Mouse (Mus musculus): ENCODE measurements around the gene Gli3. TPM values are rescaled to one million over a fixed set of nuclear protein-coding genes. Genes with fewer than 3 reads are reported as not detected.

The Gli3 gene
- polyA plus RNA-seq, 1 experiment from 2014 or later: 13.7 TPM

DNA sequence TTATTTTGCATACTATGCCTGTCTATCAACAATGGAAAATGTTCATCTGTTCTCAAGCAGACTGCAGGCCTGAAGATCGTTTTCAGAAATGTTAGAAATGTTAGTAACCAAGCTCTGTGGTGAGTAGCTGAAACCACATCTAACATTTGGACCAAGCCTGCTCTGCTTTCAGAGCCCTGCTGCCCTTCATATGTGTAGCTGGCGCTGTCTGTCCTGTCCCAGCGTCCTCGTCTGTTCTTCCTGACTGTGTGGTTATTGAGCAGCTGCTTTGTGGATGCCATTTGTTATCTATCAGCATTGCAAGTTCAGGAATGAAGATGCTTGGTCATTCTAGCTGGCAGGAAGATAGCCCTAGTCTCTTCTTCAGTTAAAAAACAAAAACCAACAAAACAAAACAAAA, 35.3 kb downstream of the Gli3 start:
- Histone ChIP-seq H3K9me3 (replicated peaks) (no peaks in the 10 kb centered on the region), H3K4me3 (replicated peaks) (no peak overlapping the region), H3K36me3 (peaks cover 4% of the 10 kb centered on the region; the same call in 1 of the 2 replicates), H3K27ac (no peak overlapping the region), H3K27me3 (no peaks in the 10 kb centered on the region), H3K9ac (no peak overlapping the region), H3K4me1 (no peaks in the 10 kb centered on the region), H3K4me2 (no peak overlapping the region)
- ATAC-seq (replicated peaks; ENCODE audit: low FRiP score): no peak
- WGBS: 73% methylated on average over 4 of the region's 4 CpGs

- Histone ChIP-seq H3K36me3 (no peaks in the 10 kb centered on the region), H3K9ac (no peak overlapping the region), H3K4me1 (peaks cover 4% of the 10 kb centered on the region; the same call in 1 of the 2 replicates), H3K4me2 (no peak overlapping the region), H3K27ac (no peak overlapping the region), H3K4me3 (replicated peaks) (no peak overlapping the region), H3K27me3 (no peaks in the 10 kb centered on the region), H3K9me3 (replicated peaks) (no peaks in the 10 kb centered on the region)
- ATAC-seq (replicated peaks; ENCODE audit: low FRiP score): no peak
Observed at GRCm38 (mm10) chr13:15510925-15511324, 47.9 kb downstream of the Gli3 start.

DNA sequence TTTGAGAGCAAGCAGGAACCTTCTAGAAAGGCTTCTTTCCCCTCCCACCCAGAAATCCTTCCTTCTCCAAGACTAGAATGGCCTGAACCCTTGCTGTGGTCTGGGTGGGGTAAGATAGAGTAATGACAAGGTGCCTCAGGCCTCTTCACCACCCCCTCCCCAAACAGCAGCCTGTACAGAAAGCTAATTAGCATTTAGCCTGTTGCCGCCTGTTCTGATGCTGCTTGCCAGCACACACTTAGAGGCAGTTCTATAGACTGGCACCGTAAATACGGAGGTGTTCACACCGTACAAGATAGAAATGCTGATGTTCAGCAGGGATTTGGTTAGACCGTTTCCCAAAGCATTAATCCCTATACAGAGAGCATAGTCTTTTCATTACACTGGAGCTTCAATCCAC, 50.1 kb downstream of the Gli3 start:
- Histone ChIP-seq H3K4me2 (no peak overlapping the region), H3K27ac (no peak overlapping the region), H3K4me3 (replicated peaks) (no peak overlapping the region), H3K9ac (no peak overlapping the region), H3K9me3 (replicated peaks) (no peaks in the 10 kb centered on the region), H3K36me3 (no peaks in the 10 kb centered on the region), H3K27me3 (no peaks in the 10 kb centered on the region), H3K4me1 (peaks cover 4% of the 10 kb centered on the region; the same call in 1 of the 2 replicates)
- WGBS: 86% methylated on average over 5 of the region's 5 CpGs
- ATAC-seq (replicated peaks; ENCODE audit: low FRiP score): no peak

- H3K9me3 ChIP-seq (replicated peaks): no peaks in the 10 kb centered on the region
- no peak overlapping the region for H3K27ac ChIP-seq
- H3K4me1 ChIP-seq: peaks cover 4% of the 10 kb centered on the region; the same call in 1 of the 2 replicates
- H3K27me3 ChIP-seq: no peaks in the 10 kb centered on the region
- no peak for ATAC-seq (replicated peaks; ENCODE audit: low FRiP score)
- 76% methylated on average over 8 of the region's 8 CpGs for WGBS
- H3K9ac ChIP-seq: no peak overlapping the region
- H3K4me3 ChIP-seq (replicated peaks): no peak overlapping the region
- no peak overlapping the region for H3K4me2 ChIP-seq
- H3K36me3 ChIP-seq: no peaks in the 10 kb centered on the region
Observed at GRCm38 (mm10) chr13:15514082-15514481, 51.0 kb downstream of the Gli3 start.

DNA sequence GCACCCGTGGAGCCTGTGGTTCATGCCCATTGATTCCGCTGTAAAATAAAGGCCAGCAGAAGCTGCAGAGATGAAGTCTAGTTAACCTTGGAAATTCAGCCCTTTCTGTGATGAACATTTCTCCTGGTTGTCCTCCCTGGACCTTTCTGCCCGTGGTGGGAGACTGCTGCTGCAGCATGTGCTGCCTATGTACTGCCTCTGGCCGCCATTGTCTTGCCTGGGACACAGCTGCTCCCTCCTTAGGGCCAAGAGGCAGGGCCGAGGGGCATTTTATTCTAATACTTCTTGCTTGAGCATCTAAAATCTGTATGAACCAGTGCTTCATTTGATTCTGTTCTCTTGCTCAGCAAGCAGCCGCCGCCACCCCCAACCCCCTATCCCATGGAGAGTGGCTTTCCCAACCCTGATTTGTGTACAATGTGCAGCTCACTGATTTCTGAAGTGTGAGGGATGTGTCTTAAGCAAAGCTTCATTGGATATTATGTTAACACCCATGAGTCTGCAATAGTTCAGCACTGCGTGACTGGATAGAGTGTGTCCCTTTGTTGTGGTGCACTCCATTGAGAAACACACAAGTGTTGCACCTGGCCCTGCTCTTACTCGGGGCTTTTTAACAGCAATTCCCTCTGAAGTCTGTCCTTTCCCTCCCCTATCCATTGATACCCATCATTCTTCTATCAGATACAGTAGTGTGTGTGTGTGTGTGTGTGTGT, 54.2 kb downstream of the Gli3 start:
- Histone ChIP-seq H3K27ac (no peak overlapping the region), H3K4me2 (no peak overlapping the region), H3K4me3 (replicated peaks) (no peak overlapping the region), H3K27me3 (no peaks in the 10 kb centered on the region), H3K4me1 (peaks cover 7% of the 10 kb centered on the region; the same call in 1 of the 2 replicates), H3K36me3 (no peaks in the 10 kb centered on the region), H3K9ac (no peak overlapping the region), H3K9me3 (replicated peaks) (no peaks in the 10 kb centered on the region)
- ATAC-seq (replicated peaks; ENCODE audit: low FRiP score): no peak
- 88% methylated on average over 9 of the region's 9 CpGs for WGBS

- Histone ChIP-seq H3K4me3 (replicated peaks) (no peak overlapping the region), H3K9ac (no peak overlapping the region), H3K9me3 (replicated peaks) (no peaks in the 10 kb centered on the region), H3K4me2 (no peak overlapping the region), H3K27ac (no peak overlapping the region), H3K36me3 (no peaks in the 10 kb centered on the region), H3K27me3 (no peaks in the 10 kb centered on the region), H3K4me1 (0 out of 2 replicates have a peak, but pooled peaks cover 3% of the 10 kb centered on the region)
- ATAC-seq (replicated peaks; ENCODE audit: low FRiP score): no peak
- 69% methylated on average over 2 of the region's 2 CpGs for WGBS
Observed at GRCm38 (mm10) chr13:15520353-15520752, 57.3 kb downstream of the Gli3 start.

DNA sequence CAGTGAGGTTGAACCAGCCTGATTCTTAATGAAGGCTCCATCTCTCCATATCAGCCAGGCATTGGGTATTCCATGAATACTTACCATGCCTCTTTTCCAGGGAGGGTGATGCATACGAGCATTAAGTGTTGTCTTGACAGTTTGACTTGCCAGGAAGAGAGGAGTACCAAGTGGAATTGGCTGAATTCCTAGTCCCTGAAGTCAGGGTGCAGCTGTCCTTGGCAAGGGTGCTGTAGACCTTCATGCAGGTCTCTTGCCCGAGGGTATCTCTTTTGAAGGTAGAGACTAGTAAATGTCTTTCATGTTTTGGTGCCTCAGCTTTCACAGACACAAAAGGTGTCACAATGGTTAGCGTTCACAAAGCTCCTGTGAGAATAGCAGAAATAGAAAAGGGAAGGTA, 59.1 kb downstream of the Gli3 start:
- Histone ChIP-seq H3K9me3 (replicated peaks) (no peaks in the 10 kb centered on the region), H3K9ac (no peak overlapping the region), H3K27ac (no peak overlapping the region), H3K4me1 (0 out of 2 replicates have a peak, but pooled peaks cover 3% of the 10 kb centered on the region), H3K36me3 (no peaks in the 10 kb centered on the region), H3K4me3 (replicated peaks) (no peak overlapping the region), H3K4me2 (no peak overlapping the region), H3K27me3 (no peaks in the 10 kb centered on the region)
- ATAC-seq (replicated peaks; ENCODE audit: low FRiP score): no peak
- 82% methylated on average over 3 of the region's 3 CpGs for WGBS

GRCm38 (mm10) chr13:15524208-15524607, 61.2 kb downstream of the Gli3 start:
- no peak overlapping the region for H3K4me3 ChIP-seq (replicated peaks)
- no peaks in the 10 kb centered on the region for H3K36me3 ChIP-seq
- no peak overlapping the region for H3K27ac ChIP-seq
- 79% methylated on average over 8 of the region's 8 CpGs for WGBS
- H3K27me3 ChIP-seq: no peaks in the 10 kb centered on the region
- H3K4me1 ChIP-seq: 0 out of 2 replicates have a peak, but pooled peaks cover 3% of the 10 kb centered on the region
- no peaks in the 10 kb centered on the region for H3K9me3 ChIP-seq (replicated peaks)
- H3K9ac ChIP-seq: no peak overlapping the region
- no peak overlapping the region for H3K4me2 ChIP-seq
- ATAC-seq (replicated peaks; ENCODE audit: low FRiP score): no peak

- WGBS: 93% methylated on average over 4 of the region's 4 CpGs
- no peaks in the 10 kb centered on the region for H3K9me3 ChIP-seq (replicated peaks)
- ATAC-seq (replicated peaks; ENCODE audit: low FRiP score): no peak
Observed at GRCm38 (mm10) chr13:15526691-15527090, 63.7 kb downstream of the Gli3 start.

DNA sequence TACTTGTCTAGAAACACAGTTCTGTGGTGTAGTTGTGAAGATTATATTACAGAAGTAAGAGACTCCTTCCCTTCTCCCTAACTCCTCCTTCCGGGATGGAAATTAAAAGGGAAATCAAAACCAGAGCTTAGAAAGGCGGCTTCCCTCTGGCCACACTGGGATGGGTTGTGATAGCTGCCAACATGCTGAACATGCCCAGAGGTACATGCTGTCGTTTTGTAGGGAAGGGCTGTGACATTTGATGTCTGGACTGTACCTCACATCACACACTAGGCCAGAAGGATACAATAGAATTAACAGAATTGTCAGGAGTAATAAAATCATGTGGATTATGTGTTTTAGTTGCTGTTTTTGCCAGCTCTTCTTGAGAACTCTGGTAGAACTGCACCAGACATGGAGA, 68.5 kb downstream of the Gli3 start:
- 43% methylated on average over 3 of the region's 3 CpGs for WGBS
- Histone ChIP-seq H3K4me2 (no peak overlapping the region), H3K4me1 (no peaks in the 10 kb centered on the region), H3K4me3 (replicated peaks) (no peak overlapping the region), H3K27ac (no peak overlapping the region), H3K9ac (no peak overlapping the region), H3K9me3 (replicated peaks) (no peaks in the 10 kb centered on the region), H3K36me3 (no peaks in the 10 kb centered on the region), H3K27me3 (no peaks in the 10 kb centered on the region)
- ATAC-seq (replicated peaks; ENCODE audit: low FRiP score): no peak

More at GRCm38 (mm10) chr13:15526691-15527090, 63.7 kb downstream of the Gli3 start:
- Histone ChIP-seq H3K4me2 (no peak overlapping the region), H3K4me3 (replicated peaks) (no peak overlapping the region), H3K27ac (no peak overlapping the region), H3K4me1 (no peaks in the 10 kb centered on the region), H3K27me3 (no peaks in the 10 kb centered on the region), H3K9ac (no peak overlapping the region), H3K36me3 (no peaks in the 10 kb centered on the region)

GRCm38 (mm10) chr13:15537206-15537605, 74.2 kb downstream of the Gli3 start:
- peak; percentile 88 for ATAC-seq (replicated peaks; ENCODE audit: low FRiP score)
- Histone ChIP-seq H3K27ac (peak overlapping the region; percentile 49), H3K4me2 (peak overlapping the region; percentile 10), H3K9ac (no peak overlapping the region), H3K9me3 (replicated peaks) (no peaks in the 10 kb centered on the region), H3K4me3 (replicated peaks) (no peak overlapping the region), H3K27me3 (no peaks in the 10 kb centered on the region), H3K36me3 (no peaks in the 10 kb centered on the region), H3K4me1 (peaks cover 27% of the 10 kb centered on the region)
- 43% methylated on average over 5 of the region's 5 CpGs for WGBS

DNA sequence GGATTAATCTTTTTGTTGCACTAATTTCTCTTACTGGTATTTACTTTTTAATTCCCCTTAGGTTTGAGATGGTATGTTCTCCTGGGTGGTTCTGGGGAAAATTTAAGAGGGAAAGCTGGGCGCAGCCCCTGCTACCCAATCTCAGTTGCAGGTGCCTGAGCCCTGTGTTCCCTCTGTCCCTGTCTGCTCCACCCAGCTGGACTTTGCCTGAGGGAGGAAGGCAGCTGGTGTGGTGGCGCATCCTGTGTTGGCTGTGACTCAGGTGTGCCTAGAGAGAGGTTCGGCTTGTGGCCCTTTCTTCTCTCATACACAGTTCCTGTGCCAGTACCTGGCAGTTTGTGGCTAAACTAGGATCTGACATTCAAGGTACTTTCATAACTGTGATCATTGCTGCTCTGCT, 74.6 kb downstream of the Gli3 start:
- Histone ChIP-seq H3K9ac (no peak overlapping the region), H3K4me2 (peak overlapping the region; percentile 10; the same call in 1 of the 2 replicates), H3K36me3 (no peaks in the 10 kb centered on the region), H3K27me3 (no peaks in the 10 kb centered on the region), H3K9me3 (replicated peaks) (no peaks in the 10 kb centered on the region), H3K27ac (peak overlapping the region; percentile 49), H3K4me3 (replicated peaks) (no peak overlapping the region), H3K4me1 (peaks cover 29% of the 10 kb centered on the region)
- WGBS: 52% methylated on average over 3 of the region's 3 CpGs
- peak; percentile 84 for ATAC-seq (replicated peaks; ENCODE audit: low FRiP score)

GRCm38 (mm10) chr13:15538389-15538788, 75.4 kb downstream of the Gli3 start:
- Histone ChIP-seq H3K36me3 (no peaks in the 10 kb centered on the region), H3K27me3 (no peaks in the 10 kb centered on the region), H3K27ac (no peak overlapping the region), H3K9me3 (replicated peaks) (no peaks in the 10 kb centered on the region), H3K4me1 (peaks cover 36% of the 10 kb centered on the region), H3K4me2 (no peak overlapping the region), H3K9ac (no peak overlapping the region), H3K4me3 (replicated peaks) (no peak overlapping the region)
- whole genome bisulfite sequencing: 83% methylated on average over 2 of the region's 2 CpGs
- no peak for ATAC-seq (replicated peaks; ENCODE audit: low FRiP score)

Data from kidney, embryonic 15.5 days (tissue).